Mouse (Mus musculus): ENCODE data around the gene Syngap1.

- TF ChIP-seq POLR2A (IDR thresholded peaks at IDR 0.05; ENCODE audit: insufficient read length, low read depth), result no peak
- TF ChIP-seq POLR2AphosphoS2 (IDR thresholded peaks at IDR 0.05; ENCODE audit: insufficient read length, low read depth), result no peak
- no peak for TF ChIP-seq MAX (IDR thresholded peaks at IDR 0.05; ENCODE audit: low read depth)
- TF ChIP-seq USF1 (IDR thresholded peaks at IDR 0.05; ENCODE audit: low read depth), result no peak
- TF ChIP-seq REST (IDR thresholded peaks at IDR 0.05; ENCODE audit: insufficient read depth, insufficient read length), result no peak
- TF ChIP-seq TCF12 (IDR thresholded peaks at IDR 0.05; ENCODE audit: insufficient read depth, poor library complexity, severe bottlenecking), result no peak
- no peak for TF ChIP-seq TCF3 (IDR thresholded peaks at IDR 0.05; ENCODE audit: insufficient read length, low read depth)
- no peak for TF ChIP-seq MYOD1 (IDR thresholded peaks at IDR 0.05; ENCODE audit: control insufficient read depth in 1 of 3, insufficient read length in 2 of 3, low read depth in 2 of 3)
- TF ChIP-seq MYOG (IDR thresholded peaks at IDR 0.05; ENCODE audit: control insufficient read depth in 1 of 3, insufficient read depth in 1 of 3, insufficient read length in 2 of 3, low read depth in 2 of 3), result no peak
- no peak for TF ChIP-seq CEBPB (IDR thresholded peaks at IDR 0.05; ENCODE audit: insufficient read depth, poor library complexity, severe bottlenecking)
- no peak for TF ChIP-seq E2F4 (IDR thresholded peaks at IDR 0.05; ENCODE audit: insufficient read depth)
Observed at GRCm38 (mm10) chr17:27001151-27001550, 60.1 kb downstream of the Syngap1 start.

Measured in myocyte (in vitro differentiated cells).